Mouse (Mus musculus) cerebellum, adult 9-10 months (tissue): ENCODE measurements around the gene Dop1b.

Source experiments
- DNase-seq: peaks from one replicate; pipeline ENCODE4 v3.0.0; 2022

Dop1b gene

GRCm38 (mm10) chr16:93714426-93714825 is 2.7 kb downstream of the Dop1b start:
- peak; percentile 43 for DNase-seq

DNA sequence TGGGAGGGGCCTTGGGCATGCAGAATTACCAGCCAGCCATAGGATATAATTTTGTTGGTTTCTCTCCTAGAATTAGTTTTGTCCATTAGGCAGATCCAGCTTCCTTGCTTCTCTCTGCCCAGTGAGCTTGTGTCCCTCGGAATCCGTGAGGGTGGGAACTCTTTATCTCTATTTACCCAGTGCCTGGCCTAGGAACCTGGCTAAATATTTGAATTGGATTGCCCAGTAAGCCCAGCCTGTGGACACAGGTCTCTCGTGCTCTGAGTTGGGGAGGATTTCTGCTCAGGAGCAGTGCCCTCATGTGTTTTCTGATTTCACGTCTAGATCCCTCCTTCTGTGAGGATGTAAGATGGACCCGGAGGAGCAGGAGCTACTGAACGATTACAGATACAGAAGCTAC is 4.1 kb downstream of the Dop1b start:
- peak; percentile 42 for DNase-seq

DNA sequence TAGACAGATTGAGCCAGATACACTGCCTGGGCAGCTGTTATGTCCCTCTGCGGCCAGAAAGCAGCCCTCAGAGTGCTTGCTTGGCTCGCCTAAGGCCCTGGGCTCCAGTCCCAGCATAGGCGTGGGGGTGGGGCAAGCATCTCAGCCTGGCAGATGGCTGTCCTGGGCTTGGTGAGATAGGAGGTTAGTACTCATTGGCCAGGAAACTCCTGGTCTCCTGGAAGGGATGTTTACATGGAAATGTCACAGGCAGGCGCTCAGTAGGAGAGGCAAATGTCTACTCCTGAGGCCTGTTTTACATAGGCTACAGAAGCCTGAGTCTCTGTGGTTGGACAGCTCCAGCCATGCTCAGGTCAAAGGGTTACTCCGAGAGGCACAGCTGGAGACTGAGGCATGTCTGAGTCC is 5.6 kb downstream of the Dop1b start:
- DNase-seq = peak; percentile 99

- no peak for DNase-seq
These were observed 10.1 kb downstream of the Dop1b start for GRCm38 (mm10) chr16:93721771-93722170.

GRCm38 (mm10) chr16:93722476-93722875 is 10.8 kb downstream of the Dop1b start:
- DNase-seq = no peak

- DNase-seq = no peak
These were observed 13.9 kb downstream of the Dop1b start for GRCm38 (mm10) chr16:93725417-93726144.

DNA sequence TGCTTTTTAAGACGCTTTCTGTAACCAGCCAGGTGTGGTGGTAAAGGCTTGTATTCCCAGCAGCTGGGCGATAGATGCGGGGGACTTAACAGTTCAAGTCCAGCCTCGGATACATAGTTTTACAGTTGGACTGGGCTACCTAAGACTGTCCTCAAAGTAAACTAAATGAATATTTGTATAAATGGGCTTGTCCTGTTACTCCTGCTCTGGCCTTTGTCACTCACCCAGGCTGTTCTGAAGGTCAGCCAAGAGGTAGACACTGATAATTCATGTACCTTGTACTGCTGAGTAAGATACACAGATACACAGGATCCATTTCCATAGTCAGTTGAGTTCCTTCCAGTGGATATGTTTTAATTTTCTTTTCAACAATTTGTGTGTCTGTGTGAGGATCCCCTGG is 14.5 kb downstream of the Dop1b start:
- no peak for DNase-seq

GRCm38 (mm10) chr16:93728676-93729075 is 17.0 kb downstream of the Dop1b start:
- no peak for DNase-seq

DNA sequence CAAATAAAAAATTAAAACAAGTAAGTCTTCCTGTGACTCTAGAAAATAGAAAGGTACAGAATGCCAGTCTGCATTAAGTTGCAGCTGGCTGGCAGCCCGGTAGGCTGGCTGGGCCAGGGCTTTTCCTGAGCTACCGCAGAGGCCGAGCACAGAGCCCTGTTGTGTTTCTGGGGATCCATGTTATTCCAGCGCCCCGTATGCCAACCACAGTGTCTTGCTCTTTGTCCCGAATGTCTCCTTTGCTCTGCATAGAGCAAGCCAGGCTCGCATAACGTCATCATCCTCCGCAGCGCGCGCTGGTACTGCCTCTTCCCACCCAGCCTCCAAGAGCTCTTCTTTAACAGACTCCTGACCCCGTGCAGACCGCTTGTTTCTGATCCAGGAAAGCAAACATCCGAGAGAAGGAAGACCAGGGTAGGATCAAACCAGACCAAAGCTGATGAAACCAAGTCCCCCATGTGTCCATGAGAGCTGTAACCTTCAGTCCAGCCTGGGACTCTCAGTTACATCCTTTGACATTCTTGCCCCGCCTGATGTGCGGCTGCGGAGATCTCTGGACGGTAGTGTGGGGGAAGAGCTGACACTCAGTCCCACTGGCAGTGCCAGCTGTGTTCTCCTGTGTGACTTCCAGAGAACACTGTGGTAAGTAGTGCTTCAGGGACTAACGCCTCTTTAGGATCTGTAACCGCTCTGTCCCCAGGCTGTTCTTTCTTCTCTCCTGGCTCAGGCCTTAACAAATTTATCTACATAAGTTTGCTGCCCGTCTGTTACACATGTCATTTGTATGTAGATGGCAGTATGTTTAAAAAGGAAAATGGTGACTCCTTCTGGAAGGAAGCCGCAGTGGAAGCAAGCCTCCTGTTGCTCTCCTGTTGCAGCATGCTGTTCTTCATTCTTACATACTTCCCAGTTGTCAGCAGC is 18.4 kb downstream of the Dop1b start:
- peak; percentile 68 for DNase-seq

DNA sequence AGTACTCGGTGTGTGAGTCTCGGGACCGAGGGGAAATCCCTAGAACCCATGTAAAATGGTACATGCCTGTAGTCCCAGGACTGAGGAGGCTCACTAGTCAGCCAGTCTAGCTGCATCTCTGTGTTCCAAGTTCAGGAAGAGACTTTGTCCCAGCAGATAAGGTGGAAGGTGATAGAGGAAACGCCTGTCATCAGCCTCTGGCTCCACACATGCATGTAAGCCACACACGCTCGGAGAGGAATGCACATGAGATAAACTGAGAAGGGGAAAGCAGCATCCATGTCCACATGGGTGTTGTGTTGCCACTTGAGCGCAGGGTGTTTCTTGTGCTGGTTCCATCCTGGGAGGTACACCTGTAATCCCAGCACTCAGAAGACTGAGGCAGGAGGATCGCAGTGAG is 19.6 kb downstream of the Dop1b start:
- no peak for DNase-seq

GRCm38 (mm10) chr16:93732875-93733569 is 21.3 kb downstream of the Dop1b start:
- peak; percentile 63 for DNase-seq

DNA sequence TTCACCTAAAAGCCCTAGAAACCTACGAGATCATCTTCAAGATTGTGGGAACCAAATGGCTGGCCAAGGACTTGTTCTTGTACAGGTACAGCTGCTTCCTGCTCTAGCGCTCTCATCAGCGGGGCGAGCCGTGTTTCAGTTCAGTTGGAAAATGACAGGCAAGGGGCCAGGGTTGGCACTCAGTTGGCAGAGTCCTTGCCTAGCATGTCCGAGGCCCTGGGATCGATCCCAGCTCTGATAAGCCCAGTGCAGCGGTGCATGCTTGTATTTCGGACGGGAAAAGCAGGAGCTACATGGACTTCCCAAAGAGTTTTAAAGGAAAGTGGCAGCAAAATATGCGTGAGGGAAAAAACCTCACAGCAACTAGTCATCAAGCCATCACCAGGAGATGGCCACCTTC is 27.5 kb downstream of the Dop1b start:
- DNase-seq = peak; percentile 19

DNA sequence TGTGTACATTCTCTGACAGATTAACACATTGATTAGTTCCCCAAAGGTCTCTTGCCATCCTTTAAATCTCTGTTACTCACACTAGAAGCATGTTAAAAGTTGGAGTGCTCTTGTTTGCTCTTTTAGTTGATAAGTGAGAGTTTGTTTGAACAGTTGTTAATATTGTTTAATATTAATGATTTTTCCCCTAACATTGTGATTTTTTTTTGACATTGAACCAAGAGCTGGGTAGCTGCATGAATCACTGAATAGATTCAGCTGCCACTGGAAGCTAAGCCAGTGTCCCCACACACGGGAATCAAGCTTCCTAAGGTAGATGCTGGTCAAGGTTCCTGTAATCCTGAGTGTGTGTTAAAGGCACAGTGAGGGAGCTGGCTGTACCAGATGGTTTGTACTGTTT is 31.2 kb downstream of the Dop1b start:
- no peak for DNase-seq

DNA sequence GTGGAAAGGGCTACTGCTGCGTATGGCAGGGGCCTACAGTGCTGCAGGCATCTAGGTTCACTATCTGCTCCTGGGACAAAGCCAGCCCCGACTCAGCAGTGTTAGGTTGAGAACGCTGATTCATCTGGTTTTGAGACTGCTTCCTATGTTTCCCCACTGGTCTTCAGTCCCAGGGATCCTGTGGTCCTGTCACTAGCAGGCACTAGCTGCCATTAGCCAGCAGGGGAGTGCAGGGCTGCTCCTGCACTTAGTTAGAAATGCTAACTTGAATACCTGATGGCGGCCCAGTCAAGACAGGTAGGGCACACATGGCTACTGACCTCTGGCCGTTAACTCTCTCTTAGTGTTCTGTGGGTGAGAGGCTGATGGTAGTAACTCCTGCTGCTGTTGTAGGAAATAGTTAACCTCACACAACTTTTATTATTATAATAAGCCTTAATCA is 32.4 kb downstream of the Dop1b start:
- no peak for DNase-seq

- no peak for DNase-seq
These were observed 33.2 kb downstream of the Dop1b start for GRCm38 (mm10) chr16:93744804-93745340.

GRCm38 (mm10) chr16:93746397-93746796 is 34.7 kb downstream of the Dop1b start:
- no peak for DNase-seq

DNA sequence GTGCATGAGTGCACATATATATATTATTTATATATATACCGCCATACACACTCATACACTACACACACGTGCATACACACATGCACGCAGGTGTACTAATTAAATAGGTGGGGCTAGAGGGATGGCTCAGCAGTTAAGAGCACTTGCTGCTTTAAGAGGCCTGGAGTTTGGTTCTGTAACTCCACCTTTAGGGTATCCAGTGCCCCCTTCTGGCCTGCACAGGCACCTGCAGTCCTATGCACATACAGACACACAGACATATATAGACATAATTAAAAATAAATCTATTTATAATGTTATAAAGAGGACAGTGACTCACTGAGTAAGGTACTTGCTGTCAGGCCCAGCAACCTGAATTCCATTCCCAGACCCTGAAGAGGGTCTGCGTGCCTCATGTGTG is 35.3 kb downstream of the Dop1b start:
- DNase-seq = no peak

DNA sequence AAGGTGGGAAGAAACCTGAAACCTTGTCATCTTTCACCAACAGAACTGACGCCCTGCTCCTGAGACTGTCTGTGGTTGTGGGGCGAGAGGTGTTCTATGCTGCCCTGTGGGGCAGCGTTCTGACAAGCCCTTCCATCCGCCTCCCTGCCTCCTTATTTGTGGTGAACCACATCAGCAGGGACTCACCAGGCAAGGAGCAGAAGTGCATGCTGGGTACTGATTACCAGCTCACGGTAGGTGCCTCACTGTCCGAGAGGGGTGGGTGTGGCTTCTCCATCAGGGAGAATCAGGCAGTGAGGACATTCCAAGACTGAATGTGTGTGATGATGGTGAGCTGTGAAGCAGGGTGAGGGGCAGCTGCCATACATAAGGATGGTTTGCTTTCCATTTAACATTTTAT is 35.7 kb downstream of the Dop1b start:
- DNase-seq = no peak

GRCm38 (mm10) chr16:93749147-93749910 is 37.6 kb downstream of the Dop1b start:
- peak; percentile 62 for DNase-seq

GRCm38 (mm10) chr16:93750464-93750863 is 38.8 kb downstream of the Dop1b start:
- peak; percentile 14 for DNase-seq

GRCm38 (mm10) chr16:93751816-93752215 is 40.1 kb downstream of the Dop1b start:
- no peak for DNase-seq

GRCm38 (mm10) chr16:93756622-93757021 is 44.9 kb downstream of the Dop1b start:
- no peak for DNase-seq
